Mouse (Mus musculus) liver, adult 2 months (tissue): ENCODE measurements around the gene 5031439G07Rik. TPM values are rescaled to one million over a fixed set of nuclear protein-coding genes. Genes with fewer than 3 reads are reported as not detected.
"Not testable (repeated sequence)": the region's sequence is repeated elsewhere in the genome, so short reads cannot be mapped to it uniquely, and the experiment has no call there.

ENCODE experiments used
- DNase-seq: peaks from one replicate; pipeline ENCODE4 v3.0.0-alpha.2; 2011; ENCODE audit warnings: low read depth, low spot score; ENCODE audit errors: extremely low read depth
- H3K27ac ChIP-seq: fragments of 200-500 bp; replicated peaks from 2 replicates; pipeline ENCODE4 v1.5.1; 2012; ENCODE audit warnings: low read depth, mild to moderate bottlenecking, control low read depth, inconsistent platforms, low read length; ENCODE audit not compliant: insufficient read depth
- H3K27me3 ChIP-seq: fragments of 200-500 bp; 2 replicates; pipeline ENCODE4 v1.6.1; 2012; ENCODE audit warnings: mild to moderate bottlenecking, moderate library complexity, low read length, inconsistent platforms; ENCODE audit not compliant: control insufficient read depth, insufficient read depth
- H3K36me3 ChIP-seq: fragments of 200-500 bp; 2 replicates; pipeline ENCODE4 v1.6.1; 2012; ENCODE audit warnings: low read length, inconsistent platforms; ENCODE audit not compliant: control insufficient read depth, insufficient read depth
- H3K4me1 ChIP-seq: fragments of 200-500 bp; 2 replicates; pipeline ENCODE4 v1.6.1; 2011; ENCODE audit warnings: low read length; ENCODE audit not compliant: control insufficient read depth, insufficient read depth
- H3K4me3 ChIP-seq: fragments of 200-500 bp; 2 replicates; pipeline ENCODE4 v1.5.1; 2011; ENCODE audit warnings: low read depth, mild to moderate bottlenecking, control low read depth, low read length, moderate library complexity; ENCODE audit not compliant: insufficient read depth
- H3K79me2 ChIP-seq: fragments of 200-500 bp; 2 replicates; pipeline ENCODE4 v1.6.1; 2012; ENCODE audit warnings: inconsistent platforms, mild to moderate bottlenecking, low read length, moderate library complexity; ENCODE audit not compliant: control insufficient read depth, insufficient read depth
- H3K9ac ChIP-seq: fragments of 200-500 bp; 2 replicates; pipeline ENCODE4 v1.6.1; 2012; ENCODE audit warnings: low read depth, mild to moderate bottlenecking, control low read depth, inconsistent platforms, low read length
- CTCF ChIP-seq: fragments of 200-500 bp; IDR thresholded peaks from 2 replicates; pipeline ENCODE4 v1.5.1; 2011; ENCODE audit warnings: low read depth, low read length, control low read depth
- POLR2A ChIP-seq: fragments of 200-500 bp; IDR thresholded peaks from 2 replicates; pipeline ENCODE4 v1.6.1; 2011; ENCODE audit warnings: low read length, control low read depth; ENCODE audit not compliant: insufficient read depth; ENCODE audit errors: extremely low read depth
- WGBS: fragments of 180-500 bp; shearing (Covaris S2); methylation state at CpG from one replicate; pipeline ENCODE4 v1.1.7; 2018; 5-methylcytosine and 5-hydroxymethylcytosine counted together
- polyA plus RNA-seq: library from polyadenylated mRNA; depleted of rRNA; stranded (reverse); fragments of >200 nt; gene quantifications from 2 replicates; pipeline ENCODE4 v1.2.3, GENCODE M21; 2012; rRNA removed
- total RNA-seq: library from RNA; depleted of rRNA; stranded (reverse); fragments of >200 nt; gene quantifications from 2 replicates; pipeline ENCODE4 v1.2.3, GENCODE M21; 2014; rRNA removed

Gene 5031439G07Rik
- total RNA-seq (9.8 and 11.3 TPM in 2 replicates), polyA plus RNA-seq (9.0 and 11.2 TPM in 2 replicates)

DNA sequence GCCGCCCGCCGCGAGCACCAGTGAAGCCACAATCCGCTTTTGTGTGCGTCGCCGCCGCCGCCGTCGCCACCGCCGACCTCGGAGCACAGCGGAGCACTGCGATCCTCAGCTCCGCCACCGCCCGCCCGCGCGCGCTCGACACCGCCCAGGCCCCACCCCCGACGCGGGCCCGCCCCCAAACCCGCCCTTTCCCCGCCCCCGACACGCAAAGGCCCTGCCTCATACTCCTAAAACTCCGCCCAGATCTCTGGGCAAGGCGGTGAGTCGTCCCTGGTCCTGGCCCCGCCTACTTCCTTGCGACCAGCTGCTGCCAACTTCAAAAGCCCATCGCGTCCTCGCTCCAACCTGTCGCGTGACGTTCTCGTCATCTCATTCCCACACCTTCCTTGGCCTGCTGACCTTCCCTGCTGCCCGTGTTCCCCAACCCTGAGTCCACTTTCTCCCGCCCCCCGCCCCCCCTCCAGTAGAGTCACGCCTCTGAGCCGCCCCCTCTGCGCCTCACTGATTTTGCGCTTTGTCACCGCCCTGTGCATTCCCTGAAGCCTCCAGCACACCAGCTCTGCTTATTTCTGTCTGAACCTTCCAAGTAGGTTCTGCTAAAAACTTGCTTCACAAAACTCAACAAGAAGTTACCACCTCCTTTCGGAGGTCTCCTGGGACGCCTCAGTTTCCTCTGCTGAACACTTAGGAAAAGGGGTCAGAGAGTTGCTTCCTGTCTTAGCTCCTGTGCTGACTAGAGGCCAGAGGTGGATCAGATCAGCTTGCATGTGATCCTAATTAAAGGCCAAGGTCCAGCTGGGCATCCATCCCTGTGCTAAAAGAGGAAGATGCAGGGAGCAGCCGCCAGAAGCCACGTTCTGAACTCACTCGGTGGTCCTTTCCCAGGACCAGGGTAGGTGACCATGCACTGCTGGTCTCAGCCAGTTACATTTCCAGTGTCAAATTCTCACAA, at the start of gene 5031439G07Rik:
5031439G07Rik (minus strand) TSS at position 678 of the 952 bp plus-strand sequence.
- Histone ChIP-seq H3K36me3 (no peaks in the 10 kb centered on the region), H3K9ac (peak within 1 kb of the TSS; percentile 95), H3K79me2 (peaks cover 21% of the 10 kb centered on the region), H3K4me1 (peaks cover 10% of the 10 kb centered on the region), H3K4me3 (peak within 1 kb of the TSS; percentile 86), H3K27me3 (no peaks in the 10 kb centered on the region), H3K27ac (peak within 1 kb of the TSS; percentile 37)
- 2% methylated on average over 49 of the region's 59 CpGs for WGBS
- DNase-seq = peak; percentile 91
- TF ChIP-seq CTCF (no peak), POLR2A (peak; percentile 89)

DNA sequence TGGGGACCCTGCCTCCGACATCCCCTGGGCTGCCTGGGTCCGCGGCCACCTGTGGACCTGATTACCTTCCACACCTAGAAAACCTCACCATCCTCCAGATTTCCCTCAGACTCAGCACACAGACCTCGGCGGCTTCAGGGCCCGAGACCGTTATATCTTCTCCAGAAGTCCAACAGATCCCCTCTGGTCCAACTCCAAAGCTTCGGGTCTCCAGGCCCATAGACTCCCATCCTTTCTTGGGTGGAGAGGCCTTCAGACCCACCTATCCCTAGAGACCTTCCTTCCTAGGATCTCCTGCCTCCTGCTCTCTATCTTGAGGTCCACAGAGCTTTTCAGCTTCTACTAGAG, 49.0 kb upstream of the 5031439G07Rik start:
- DNase-seq = no peak
- H3K36me3 ChIP-seq = no peaks in the 10 kb centered on the region
- 5% methylated on average over 8 of the region's 8 CpGs for WGBS
- peak overlapping the region; percentile 59 for H3K4me3 ChIP-seq
- H3K9ac ChIP-seq = peak overlapping the region; percentile 70
- H3K79me2 ChIP-seq = no peaks in the 10 kb centered on the region
- H3K27ac ChIP-seq = no peak overlapping the region
- no peaks in the 10 kb centered on the region for H3K27me3 ChIP-seq
- peaks cover 3% of the 10 kb centered on the region; the same call in 1 of the 2 replicates for H3K4me1 ChIP-seq
- TF ChIP-seq CTCF = no peak
- no peak for TF ChIP-seq POLR2A

DNA sequence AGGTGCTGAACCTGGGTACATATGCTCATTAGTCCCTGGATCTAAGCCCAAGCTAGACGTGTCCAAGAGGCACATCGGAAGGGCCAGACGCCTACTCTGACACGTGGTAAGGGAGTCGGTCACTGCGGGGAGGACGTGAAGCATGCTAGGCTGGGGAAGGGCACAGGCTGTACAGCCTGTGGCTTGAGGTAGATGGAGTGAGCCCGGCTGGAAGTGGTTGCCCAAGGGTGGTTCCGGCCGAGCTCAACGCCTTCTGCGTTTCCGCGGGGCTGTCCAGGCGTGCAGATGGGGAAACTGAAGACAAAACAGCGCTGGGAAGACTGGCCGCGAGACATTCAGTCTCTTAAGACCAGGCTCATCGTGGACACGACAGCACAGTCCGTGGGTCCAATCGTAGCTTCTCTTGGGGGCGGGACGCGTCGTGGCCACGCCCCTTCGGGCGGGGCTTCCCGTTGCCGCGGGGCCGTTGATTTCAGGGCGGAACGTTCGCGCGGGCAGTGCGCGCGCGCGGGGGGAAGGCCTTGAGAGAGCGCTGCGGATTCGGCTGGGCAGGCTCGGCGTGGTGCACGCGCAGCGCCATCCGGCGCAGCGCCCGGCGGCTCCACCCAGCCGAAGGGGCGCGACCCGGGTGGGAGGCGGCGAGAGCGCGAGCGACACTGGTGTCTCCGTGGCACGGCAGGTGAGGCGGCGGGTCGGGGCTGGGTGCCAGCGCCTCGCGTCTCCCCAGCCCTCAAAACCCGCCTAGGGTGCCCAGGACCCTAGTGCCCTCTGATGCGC, 48.4 kb upstream of the 5031439G07Rik start:
- DNase-seq = peak; percentile 77
- Histone ChIP-seq H3K27me3 (no peaks in the 10 kb centered on the region), H3K4me1 (peaks cover 3% of the 10 kb centered on the region; the same call in 1 of the 2 replicates), H3K9ac (peak overlapping the region; percentile 70), H3K79me2 (no peaks in the 10 kb centered on the region), H3K36me3 (no peaks in the 10 kb centered on the region), H3K27ac (no peak overlapping the region), H3K4me3 (peak overlapping the region; percentile 59)
- no peak for TF ChIP-seq CTCF
- TF ChIP-seq POLR2A = 0 out of 2 replicates have a peak, but pooled peaks have one; percentile 29
- WGBS = under 1% methylated on average over 74 of the region's 75 CpGs

DNA sequence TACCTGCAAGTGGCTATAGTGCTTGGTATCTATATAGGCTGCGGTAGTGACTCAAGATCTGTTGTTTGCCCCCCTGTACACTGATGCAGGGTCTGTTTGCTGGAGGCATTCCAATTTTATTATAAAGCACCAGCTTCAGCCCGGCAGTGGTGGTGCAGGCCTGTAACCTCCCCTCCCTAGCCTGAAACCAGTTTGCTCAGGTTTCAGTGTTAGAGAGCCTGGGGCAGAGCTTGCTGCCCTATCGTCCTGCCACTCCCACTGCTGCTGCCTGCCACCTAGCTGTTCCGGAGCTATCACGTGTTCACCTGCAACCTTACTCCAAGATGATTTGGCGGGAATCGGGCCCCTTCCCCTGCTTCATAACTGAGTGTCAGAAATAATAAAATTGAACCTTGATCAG, 45.6 kb upstream of the 5031439G07Rik start:
- not testable (repeated sequence) for H3K36me3 ChIP-seq, H3K4me3 ChIP-seq, H3K27ac ChIP-seq, H3K4me1 ChIP-seq, H3K9ac ChIP-seq, H3K79me2 ChIP-seq, DNase-seq, H3K27me3 ChIP-seq
- 43% methylated on average over 7 of the region's 7 CpGs for WGBS

DNA sequence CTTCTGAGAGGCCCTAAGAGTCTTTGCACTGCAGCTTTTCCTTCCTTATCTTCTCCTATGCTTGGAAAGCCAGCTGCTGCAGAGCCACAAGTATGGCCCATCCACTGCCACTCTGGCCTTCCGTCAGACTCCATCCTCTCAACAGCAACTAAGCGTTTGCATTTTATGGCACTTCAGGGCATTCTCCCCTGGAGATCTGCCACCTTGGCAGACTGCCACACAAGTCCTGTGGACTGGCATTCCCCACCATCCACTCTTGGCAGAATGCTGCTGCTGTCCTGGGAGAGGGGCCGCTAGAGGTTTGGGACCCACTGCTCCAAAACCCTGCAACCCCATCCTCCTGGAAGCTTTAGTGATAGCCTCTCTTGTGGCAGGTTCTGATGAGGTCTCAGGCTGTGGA, 43.5 kb upstream of the 5031439G07Rik start:
- 72% methylated on average over 3 of the region's 3 CpGs for WGBS
- Histone ChIP-seq H3K27ac (no peak overlapping the region), H3K79me2 (no peaks in the 10 kb centered on the region), H3K27me3 (no peaks in the 10 kb centered on the region), H3K4me3 (no peak overlapping the region), H3K4me1 (peaks cover 3% of the 10 kb centered on the region; the same call in 1 of the 2 replicates), H3K36me3 (no peaks in the 10 kb centered on the region), H3K9ac (no peak overlapping the region)
- no peak for TF ChIP-seq POLR2A
- no peak for TF ChIP-seq CTCF
- no peak for DNase-seq

DNA sequence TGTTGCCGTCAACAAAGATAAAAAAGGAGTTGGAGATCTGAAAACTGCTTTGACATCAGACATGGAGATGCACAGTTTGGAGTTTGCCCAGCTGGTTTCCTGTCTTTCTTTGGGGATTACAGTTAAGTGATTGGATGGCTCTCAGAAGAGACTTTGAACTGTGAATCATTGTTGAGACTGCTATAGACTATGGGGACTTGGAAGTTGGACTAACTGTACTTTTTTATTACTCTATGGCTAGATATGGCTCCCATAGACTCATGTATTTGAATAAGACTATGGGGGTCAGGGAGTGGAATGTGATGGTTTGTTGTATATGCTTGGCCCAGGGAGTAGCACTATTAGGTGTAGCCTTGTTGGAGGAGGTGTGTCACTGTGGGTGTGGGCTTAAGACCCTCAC, 42.3 kb upstream of the 5031439G07Rik start:
- not testable (repeated sequence) for H3K79me2 ChIP-seq, H3K4me3 ChIP-seq, H3K9ac ChIP-seq, H3K27ac ChIP-seq, H3K36me3 ChIP-seq, DNase-seq, H3K27me3 ChIP-seq, H3K4me1 ChIP-seq
- 61% methylated on average over 1 of the region's 1 CpGs for WGBS

DNA sequence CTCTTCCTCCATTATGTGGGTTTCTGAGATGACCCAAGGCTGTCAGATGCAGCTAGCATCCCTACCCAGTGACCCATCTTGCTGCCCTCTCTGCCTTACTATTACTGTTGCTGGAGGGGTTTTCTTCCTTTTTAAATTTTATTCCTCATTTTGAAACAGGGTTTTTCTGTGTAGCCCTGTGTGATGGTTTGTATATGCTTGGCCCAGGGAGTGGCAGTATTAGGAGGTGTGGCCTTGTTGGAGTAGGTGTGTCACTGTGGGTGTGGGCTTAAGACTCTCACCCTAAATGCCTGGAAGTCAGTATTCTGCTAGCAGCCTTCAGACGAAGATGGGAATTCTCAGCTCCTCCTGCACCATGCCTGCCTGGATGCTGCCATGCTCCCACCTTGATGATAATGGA, 40.3 kb upstream of the 5031439G07Rik start, which contains the start of gene Fam118a:
Fam118a (plus strand) TSS at position 301 of the 400 bp plus-strand sequence.
- H3K4me1 ChIP-seq, H3K9ac ChIP-seq, H3K27me3 ChIP-seq, DNase-seq, H3K27ac ChIP-seq, H3K4me3 ChIP-seq, H3K36me3 ChIP-seq, H3K79me2 ChIP-seq: not testable (repeated sequence)
- 75% methylated on average over 1 of the region's 1 CpGs for WGBS
